Mouse (Mus musculus) G1E (cell line): ENCODE results near the gene Asap2. TPM values are rescaled to one million over a fixed set of nuclear protein-coding genes. Genes with fewer than 3 reads are reported as not detected.

Source experiments
- ATAC-seq: 2 replicates; pipeline ENCODE4 v1.8.0; 2016; ENCODE audit warnings: mild to moderate bottlenecking; ENCODE audit not compliant: insufficient number of reproducible peaks, poor library complexity, low FRiP score, severe bottlenecking; ENCODE audit errors: extremely low read depth
- DNase-seq: peaks from one replicate; pipeline ENCODE4 v3.0.0; 2012; ENCODE audit warnings: low spot score
- H3K27me3 ChIP-seq: 2 replicates; pipeline ENCODE4 v1.6.1; 2012; ENCODE audit warnings: mild to moderate bottlenecking, low read length, inconsistent platforms; ENCODE audit not compliant: insufficient read depth
- H3K36me3 ChIP-seq: replicated peaks from 2 replicates; pipeline ENCODE3; 2012; ENCODE audit warnings: mild to moderate bottlenecking, inconsistent platforms
- H3K4me1 ChIP-seq: 2 replicates; pipeline ENCODE4 v1.6.1; 2012; ENCODE audit warnings: low read depth, low read length, inconsistent platforms, mixed read lengths; ENCODE audit not compliant: insufficient read depth
- H3K4me3 ChIP-seq: 2 replicates; pipeline ENCODE4 v1.5.1; 2012; ENCODE audit warnings: low read depth, mild to moderate bottlenecking, inconsistent platforms, low read length, moderate library complexity, mixed read lengths
- H3K9me3 ChIP-seq: replicated peaks from 2 replicates; pipeline ENCODE4 v1.6.1; 2012; ENCODE audit warnings: inconsistent platforms
- CTCF ChIP-seq: IDR thresholded peaks from 2 replicates; pipeline ENCODE4 v1.5.1; 2012; ENCODE audit warnings: low read depth, low read length, inconsistent platforms, mixed read lengths
- GATA1 ChIP-seq: IDR thresholded peaks from 2 replicates; pipeline ENCODE4 v1.6.1; 2012; ENCODE audit warnings: borderline replicate concordance, low read length, inconsistent platforms, mixed read lengths
- GATA2 ChIP-seq: IDR thresholded peaks from 2 replicates; pipeline ENCODE4 v1.6.1; 2012; ENCODE audit warnings: low read depth, low read length, inconsistent platforms, borderline replicate concordance
- POLR2AphosphoS5 ChIP-seq: IDR thresholded peaks from 2 replicates; pipeline ENCODE4 v1.6.1; 2012; ENCODE audit warnings: low read depth, low read length, inconsistent platforms; ENCODE audit not compliant: insufficient replicate concordance
- TAL1 ChIP-seq: conservative IDR thresholded peaks from 2 replicates; pipeline ENCODE4 v1.6.1; 2012; ENCODE audit warnings: low read depth, low read length, inconsistent platforms, mixed read lengths
- polyA plus RNA-seq: library from polyadenylated mRNA; stranded (reverse); fragments of >175 nt; gene quantifications from 2 replicates; pipeline ENCODE4 v1.2.3, GENCODE M21; 2012
- total RNA-seq, 2 experiments: library from RNA; stranded (forward) in 1 of 2; stranded (reverse) in 1 of 2; fragments of 200-1000 nt in 1 of 2; fragments of >200 nt in 1 of 2; fragmentation: Nextera tagmentation in 1 of 2; gene quantifications; 2 replicates each; pipeline ENCODE4 v1.2.3; 2014 to 2017

The Asap2 gene
- total and polyA plus RNA-seq, 3 experiments = not detected

- Histone ChIP-seq H3K4me1 (peaks cover 5% of the 10 kb centered on the region; the same call in 1 of the 2 replicates), H3K4me3 (no peak overlapping the region), H3K9me3 (no peaks in the 10 kb centered on the region), H3K36me3 (peaks cover 24% of the 10 kb centered on the region), H3K27me3 (no peaks in the 10 kb centered on the region)
- TF ChIP-seq GATA2 (no peak), POLR2AphosphoS5 (no peak), CTCF (no peak), GATA1 (no peak), TAL1 (no peak)
- DNase-seq (no peak), ATAC-seq (no peak)
These were observed 273.0 kb downstream of the Asap2 start for GRCm38 (mm10) chr12:21263256-21263655.

- no peaks in the 10 kb centered on the region for H3K27me3 ChIP-seq
- no peak for TF ChIP-seq GATA1
- no peak for TF ChIP-seq CTCF
- no peak for TF ChIP-seq GATA2
- no peak for TF ChIP-seq POLR2AphosphoS5
- TF ChIP-seq TAL1 = no peak
- peaks cover 32% of the 10 kb centered on the region for H3K36me3 ChIP-seq
- DNase-seq (no peak), ATAC-seq (no peak)
- H3K4me3 ChIP-seq = no peak overlapping the region
- no peaks in the 10 kb centered on the region for H3K9me3 ChIP-seq
- peaks cover 5% of the 10 kb centered on the region; the same call in 1 of the 2 replicates for H3K4me1 ChIP-seq
These were observed 274.0 kb downstream of the Asap2 start for GRCm38 (mm10) chr12:21264241-21264640.

- H3K4me3 ChIP-seq = no peak overlapping the region
- H3K27me3 ChIP-seq = no peaks in the 10 kb centered on the region
- peaks cover 5% of the 10 kb centered on the region; the same call in 1 of the 2 replicates for H3K4me1 ChIP-seq
- no peaks in the 10 kb centered on the region for H3K9me3 ChIP-seq
- peaks cover 37% of the 10 kb centered on the region for H3K36me3 ChIP-seq
- no peak for ATAC-seq
- no peak for DNase-seq
- TF ChIP-seq GATA2 = no peak
These were observed 274.7 kb downstream of the Asap2 start for GRCm38 (mm10) chr12:21264970-21265369.

GRCm38 (mm10) chr12:21265501-21265900, 275.2 kb downstream of the Asap2 start:
- no peak overlapping the region for H3K4me3 ChIP-seq
- TF ChIP-seq GATA1 = no peak
- no peak for TF ChIP-seq POLR2AphosphoS5
- TF ChIP-seq CTCF = no peak
- TF ChIP-seq GATA2 = no peak
- TF ChIP-seq TAL1 = no peak
- peaks cover 42% of the 10 kb centered on the region for H3K36me3 ChIP-seq
- H3K9me3 ChIP-seq = no peaks in the 10 kb centered on the region
- no peaks in the 10 kb centered on the region for H3K27me3 ChIP-seq
- H3K4me1 ChIP-seq = peaks cover 5% of the 10 kb centered on the region; the same call in 1 of the 2 replicates
- ATAC-seq = no peak
- no peak for DNase-seq

GRCm38 (mm10) chr12:21265946-21266783, 275.9 kb downstream of the Asap2 start:
- Histone ChIP-seq H3K4me3 (no peak overlapping the region), H3K36me3 (peaks cover 49% of the 10 kb centered on the region), H3K27me3 (no peaks in the 10 kb centered on the region), H3K4me1 (peaks cover 5% of the 10 kb centered on the region; the same call in 1 of the 2 replicates), H3K9me3 (no peaks in the 10 kb centered on the region)
- ATAC-seq (peak; percentile 15; the same call in 1 of the 2 replicates), DNase-seq (peak; percentile 6)
- TF ChIP-seq CTCF = peak; percentile 30
- TF ChIP-seq GATA1 = no peak

GRCm38 (mm10) chr12:21266784-21267098, 276.5 kb downstream of the Asap2 start:
- H3K36me3 ChIP-seq = peaks cover 55% of the 10 kb centered on the region
- H3K9me3 ChIP-seq = no peaks in the 10 kb centered on the region
- ATAC-seq = no peak
- H3K27me3 ChIP-seq = no peaks in the 10 kb centered on the region
- TF ChIP-seq POLR2AphosphoS5 = no peak
- TF ChIP-seq TAL1 = no peak
- TF ChIP-seq CTCF = no peak
- TF ChIP-seq GATA2 = no peak
- no peak for TF ChIP-seq GATA1
- DNase-seq = no peak
- H3K4me3 ChIP-seq = no peak overlapping the region
- peaks cover 5% of the 10 kb centered on the region; the same call in 1 of the 2 replicates for H3K4me1 ChIP-seq
